In the genomic region with DNA sequence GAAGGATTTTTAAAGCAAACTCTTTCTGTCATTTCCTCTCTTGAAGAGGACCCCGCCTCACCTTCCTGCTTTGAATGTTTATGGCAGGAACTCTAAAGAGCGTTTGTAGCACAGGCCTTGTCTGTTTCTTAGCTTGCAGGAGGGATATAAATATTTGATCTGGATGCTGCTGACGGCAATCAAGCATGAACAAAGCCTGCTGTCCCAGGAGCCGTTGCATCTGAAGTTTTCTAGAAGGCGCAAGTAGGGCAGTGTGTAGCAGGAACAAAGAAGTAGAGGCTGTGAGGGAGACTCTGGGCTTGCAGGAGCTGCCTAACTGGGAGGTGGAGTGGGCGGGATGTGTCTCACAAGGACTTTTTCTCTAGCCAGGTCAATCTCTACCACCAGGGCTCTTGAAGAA, we compare ENCODE assay signal across 25 mouse cellular contexts. TPM values are rescaled to one million over a fixed set of nuclear protein-coding genes. Genes with fewer than 3 reads are reported as not detected.
DNase-seq lines count a peak whose midpoint lies in the region; ATAC-seq and TF ChIP-seq lines count a peak whose summit lies in the region.
"Had no signal": no experiment of that assay in that cellular context is flagged by ENCODE, and none has a peak within 500 bp of the region (broad histone marks: within the 10 kb centered on the region; RNA-seq: fewer than 3 reads in every experiment).

No protein-coding gene starts in this region.

- TF ChIP-seq POLR2A in lung, adult 2 months (IDR thresholded peaks at IDR 0.05; ENCODE audit: borderline replicate concordance, extremely low read depth, low read depth, low read length) = no peak

- H3K9me3 ChIP-seq in lung, embryonic 15.5 days = no peaks in the 10 kb centered on the region
- H3K9me3 ChIP-seq in embryonic facial prominence, embryonic 10.5 days = no peaks in the 10 kb centered on the region
- no peaks in the 10 kb centered on the region for H3K9me3 ChIP-seq in midbrain, embryonic 14.5 days (ENCODE audit: control insufficient read depth, low read length)
- H3K9me3 ChIP-seq: limb, embryonic 15.5 days; liver, embryonic 13.5 days; midbrain, embryonic 12.5 days; neural tube, embryonic 12.5 days had no signal

- peaks cover 17% of the 10 kb centered on the region for H3K4me1 ChIP-seq in lung, embryonic 15.5 days
- no peaks in the 10 kb centered on the region for H3K4me1 ChIP-seq in lung, adult 2 months (ENCODE audit: control insufficient read depth, insufficient read depth, low read length)
- H3K4me1 ChIP-seq in embryonic facial prominence, embryonic 10.5 days = peaks cover 33% of the 10 kb centered on the region
- H3K4me1 ChIP-seq in midbrain, embryonic 14.5 days (ENCODE audit: control insufficient read depth, insufficient read depth, low read length) = peaks cover 21% of the 10 kb centered on the region
- H3K4me1 ChIP-seq: liver, embryonic 13.5 days; neural tube, embryonic 12.5 days had no signal

- H3K36me3 ChIP-seq in lung, embryonic 15.5 days = no peaks in the 10 kb centered on the region
- no peaks in the 10 kb centered on the region for H3K36me3 ChIP-seq in embryonic facial prominence, embryonic 10.5 days (replicated peaks)
- no peaks in the 10 kb centered on the region for H3K36me3 ChIP-seq in midbrain, embryonic 14.5 days (ENCODE audit: control insufficient read depth, insufficient read depth, low read length)
- H3K36me3 ChIP-seq: limb, embryonic 15.5 days; liver, embryonic 13.5 days; midbrain, embryonic 12.5 days; neural tube, embryonic 12.5 days had no signal

- H3K4me2 ChIP-seq in lung, embryonic 15.5 days = no peak overlapping the region
- no peak overlapping the region for H3K4me2 ChIP-seq in midbrain, embryonic 14.5 days (ENCODE audit: low read length)
- H3K4me2 ChIP-seq: limb, embryonic 15.5 days; liver, embryonic 13.5 days; lung, embryonic 14.5 days; midbrain, embryonic 12.5 days; neural tube, embryonic 12.5 days had no signal

- 0 out of 2 replicates have a peak overlapping the region, but pooled peaks have one; percentile 11 for H3K27ac ChIP-seq in lung, embryonic 15.5 days
- 0 out of 2 replicates have a peak overlapping the region, but pooled peaks have one; percentile 26 for H3K27ac ChIP-seq in embryonic facial prominence, embryonic 10.5 days (replicated peaks)
- peak overlapping the region; percentile 62; the same call in 1 of the 2 replicates for H3K27ac ChIP-seq in midbrain, embryonic 14.5 days (replicated peaks; ENCODE audit: low read depth, low read length)
- H3K27ac ChIP-seq: hindbrain, postnatal 0 days; left cerebral cortex, adult 2 months; limb, embryonic 15.5 days; liver, embryonic 13.5 days; midbrain, embryonic 12.5 days; neural tube, embryonic 12.5 days had no signal

- no peak overlapping the region for H3K9ac ChIP-seq in lung, embryonic 15.5 days
- H3K9ac ChIP-seq in midbrain, embryonic 14.5 days (replicated peaks; ENCODE audit: low read length) = no peak overlapping the region
- H3K9ac ChIP-seq: limb, embryonic 15.5 days; liver, embryonic 13.5 days; lung, embryonic 14.5 days; midbrain, embryonic 12.5 days; neural tube, embryonic 12.5 days had no signal

- H3K4me3 ChIP-seq in lung, embryonic 15.5 days = no peak overlapping the region
- H3K4me3 ChIP-seq in lung, adult 2 months (replicated peaks; ENCODE audit: extremely low read depth, low read depth, low read length) = no peak overlapping the region
- no peak overlapping the region for H3K4me3 ChIP-seq in embryonic facial prominence, embryonic 10.5 days
- no peak overlapping the region for H3K4me3 ChIP-seq in midbrain, embryonic 14.5 days (replicated peaks; ENCODE audit: low read depth, low read length)
- H3K4me3 ChIP-seq: left cerebral cortex, adult 2 months; limb, embryonic 15.5 days; liver, embryonic 13.5 days; midbrain, embryonic 12.5 days; myocyte; neural tube, embryonic 12.5 days had no signal

- DNase-seq in lung, adult 2 months = no peak
- no peak for DNase-seq in embryonic facial prominence, embryonic 10.5 days (ENCODE audit: low spot score)
- DNase-seq in midbrain, embryonic 14.5 days = peak; percentile 54
- peak; percentile 61 for DNase-seq in retina, postnatal 1 day
- DNase-seq in frontal cortex, adult 2 months (ENCODE audit: extremely low spot score in 1 of 2, low spot score in 1 of 2) = no peak
- DNase-seq in ovary, postnatal 36 days (ENCODE audit: low spot score) = no peak
- DNase-seq: adrenal gland, postnatal 14 days; cerebellum, adult 18-20 months; cerebellum, postnatal 25 days; heart, postnatal 14 days; kidney, postnatal 25 days; liver, embryonic 13.5 days; lung, embryonic 14.5 days; right cerebral cortex, postnatal 14 days; thymus, postnatal 14 days had no signal

- TF ChIP-seq CTCF in lung, adult 2 months (IDR thresholded peaks at IDR 0.05; ENCODE audit: insufficient read depth, low read length) = no peak

- H3K27me3 ChIP-seq in lung, embryonic 15.5 days = no peaks in the 10 kb centered on the region; the same call in 1 of the 2 replicates
- no peaks in the 10 kb centered on the region; the same call in 1 of the 2 replicates for H3K27me3 ChIP-seq in embryonic facial prominence, embryonic 10.5 days (replicated peaks; ENCODE audit: low read depth, poor library complexity, severe bottlenecking)
- no peaks in the 10 kb centered on the region for H3K27me3 ChIP-seq in midbrain, embryonic 14.5 days (ENCODE audit: control insufficient read depth, insufficient read depth, low read length)
- H3K27me3 ChIP-seq: limb, embryonic 15.5 days; liver, embryonic 13.5 days; midbrain, embryonic 12.5 days; neural tube, embryonic 12.5 days had no signal

- 58% methylated on average over 6 of the region's 6 CpGs for WGBS in lung, embryonic 15.5 days
- WGBS in lung, adult 2 months = 53% methylated on average over 6 of the region's 6 CpGs
- 74% methylated on average over 6 of the region's 6 CpGs for WGBS in embryonic facial prominence, embryonic 10.5 days
- WGBS in midbrain, embryonic 14.5 days = 47% methylated on average over 6 of the region's 6 CpGs

- no peak for ATAC-seq in lung, embryonic 15.5 days (ENCODE audit: borderline replicate concordance, extremely low read depth, low FRiP score, low TSS enrichment)
- ATAC-seq in midbrain, embryonic 14.5 days (ENCODE audit: low FRiP score, low TSS enrichment) = no peak
- ATAC-seq: CD4-positive, CD25-positive, alpha-beta regulatory T cell, adult 4 months; forebrain, embryonic 14.5 days; hindbrain, postnatal 0 days; intestine, embryonic 16.5 days had no signal

RNA-seq across cellular contexts. Expression of a gene that starts 50.4 kb away (rescaled TPM):
- 23.7 and 24.3 TPM in 2 replicates for polyA plus RNA-seq in lung, embryonic 15.5 days (2015; fragmentation: Nextera tagmentation; extraction: Ambion mirVana)
- 2.8 and 3.4 TPM in 2 replicates for polyA plus RNA-seq in lung, adult 2 months (2012; rRNA removed)
- 21.7 and 25.6 TPM in 2 replicates for polyA plus RNA-seq in embryonic facial prominence, embryonic 10.5 days (2016; fragmentation: Nextera tagmentation; extraction: Ambion mirVana)
- polyA plus RNA-seq in midbrain, embryonic 14.5 days (2014; fragmentation: Nextera tagmentation; extraction: Ambion mirVana) = 13.1 and 15.6 TPM in 2 replicates
- polyA plus RNA-seq in frontal cortex, adult 2 months (2012; rRNA removed) = 26.1 and 29.5 TPM in 2 replicates

Comparison
In these comparisons a context has a peak if more than half of its experiments do, and no peak if none do; other contexts are left out.
1. H3K27ac ChIP-seq: peak in every context shown above with its lines; median percentile 62 in midbrain, embryonic 14.5 days; 26 in embryonic facial prominence, embryonic 10.5 days; 11 in lung, embryonic 15.5 days.
2. DNase-seq: peak in midbrain, embryonic 14.5 days (single experiment) and retina, postnatal 1 day (single experiment); none in lung, adult 2 months (single experiment), embryonic facial prominence, embryonic 10.5 days (single experiment), frontal cortex, adult 2 months (0 of 2) and ovary, postnatal 36 days (single experiment).